Mouse (Mus musculus) spleen, postnatal 4 days (tissue): ENCODE measurements around the gene Anks1b.

Experiments used
- DNase-seq, 2 experiments: peaks; one replicate each; pipeline ENCODE4 v3.0.0; 2022; ENCODE audit warnings: low spot score in 2 of 2

Anks1b gene

DNA sequence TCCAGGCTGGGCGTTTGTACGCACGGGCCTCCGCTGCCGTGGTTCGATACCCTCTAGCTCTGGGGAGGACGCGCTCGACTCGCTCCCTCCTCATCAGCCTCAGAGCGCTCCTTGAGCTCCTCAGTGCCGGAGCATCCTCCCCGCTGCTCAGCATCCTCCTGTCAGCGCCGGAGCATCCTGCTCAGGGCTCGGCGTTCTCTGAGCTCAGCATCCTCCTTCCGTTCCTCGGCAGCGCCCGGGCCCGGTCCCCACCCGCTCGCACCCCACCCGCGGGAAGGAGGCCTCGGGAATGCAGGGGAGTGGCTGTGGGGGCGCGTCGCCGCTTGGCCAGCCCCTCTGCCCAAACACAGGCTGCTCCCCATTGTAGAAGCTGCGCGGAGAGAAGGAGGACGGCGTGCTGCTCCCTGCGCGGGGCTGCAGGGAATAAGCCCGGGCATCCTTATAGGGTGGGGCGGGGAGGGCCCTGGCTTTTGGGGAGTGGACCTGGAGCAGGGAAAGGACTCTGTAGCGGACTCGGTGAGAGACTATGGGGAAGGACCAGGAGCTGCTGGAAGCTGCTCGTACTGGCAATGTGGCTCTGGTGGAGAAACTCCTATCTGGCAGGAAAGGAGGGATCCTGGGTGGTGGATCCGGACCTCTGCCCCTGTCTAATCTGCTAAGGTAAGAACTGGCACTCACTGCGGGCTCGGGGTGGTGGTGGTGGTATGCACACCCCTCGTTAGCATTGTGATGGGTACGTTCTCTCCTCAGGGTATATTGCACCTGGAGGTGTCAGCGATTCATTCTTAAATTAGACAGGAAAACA lies at the start of gene Anks1b:
Anks1b (plus strand) TSS at position 364 of the 805 bp plus-strand sequence.
- DNase-seq, result peak in 1 of 2 experiments; percentile 61

- DNase-seq, result peak in 1 of 2 experiments; percentile 51
These were observed 49.4 kb upstream of the Anks1b start for GRCm38 (mm10) chr10:89823906-89824305.

DNA sequence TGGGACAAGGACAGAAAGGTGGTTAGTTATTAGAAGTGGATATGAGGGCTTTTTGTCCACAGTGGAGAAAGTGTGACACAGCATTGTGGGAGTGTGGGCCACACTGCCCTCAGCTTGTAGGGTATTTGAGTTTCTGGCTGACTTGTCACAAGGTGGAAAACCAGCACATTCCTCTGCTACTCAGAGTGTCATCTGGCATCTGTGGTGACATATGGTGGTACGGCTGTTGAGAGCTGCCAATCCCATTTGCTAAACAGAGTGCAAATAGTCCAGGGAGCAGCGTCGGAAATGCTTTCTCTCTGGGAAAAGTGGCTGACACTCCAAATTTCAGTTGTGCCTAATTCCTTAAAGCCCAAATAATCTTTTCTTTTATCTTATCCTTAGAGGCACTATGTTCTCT lies 46.4 kb upstream of the Anks1b start:
- DNase-seq, result no peak

DNA sequence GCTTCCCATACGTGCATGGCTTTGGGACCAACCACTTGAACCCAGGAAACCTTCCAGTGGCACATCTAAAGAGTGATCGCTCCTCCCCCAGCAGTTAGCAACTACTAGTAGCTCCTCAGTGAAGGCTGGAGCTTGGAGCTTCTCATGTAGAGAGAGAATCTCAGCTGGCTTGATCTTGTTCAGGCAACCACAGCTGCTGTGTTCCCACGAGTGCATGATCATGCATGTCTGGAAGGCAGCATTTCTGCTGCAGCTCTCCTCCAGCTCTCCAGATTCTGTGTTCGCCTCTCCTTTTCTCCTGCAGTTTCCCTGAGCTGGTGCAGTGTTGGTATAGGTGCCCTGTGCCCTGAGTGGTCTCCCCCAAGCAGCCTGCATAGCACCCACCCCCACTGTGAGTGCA lies 41.0 kb upstream of the Anks1b start:
- DNase-seq, result no peak

- no peak for DNase-seq
These were observed 40.1 kb upstream of the Anks1b start for GRCm38 (mm10) chr10:89833166-89833565.

DNA sequence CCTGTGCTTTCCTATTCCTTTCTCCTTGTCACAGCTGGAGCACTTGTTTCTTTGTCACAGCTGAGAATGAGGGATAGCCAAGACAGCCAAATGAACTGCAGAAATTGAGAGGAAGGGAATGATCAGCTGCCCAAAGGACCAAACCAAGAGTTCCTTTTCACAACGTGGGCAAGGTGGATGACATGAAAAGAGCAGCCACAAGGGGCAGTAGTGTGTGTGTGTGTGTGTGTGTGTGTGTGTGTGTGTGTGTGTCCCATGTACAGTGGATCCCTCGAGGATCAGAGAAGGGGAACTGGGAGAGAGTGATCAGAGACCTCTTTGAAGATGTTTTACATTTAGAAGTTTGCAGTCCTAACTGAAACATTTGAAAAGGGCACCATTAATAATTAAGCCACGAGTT lies 35.8 kb upstream of the Anks1b start:
- DNase-seq, result no peak

DNA sequence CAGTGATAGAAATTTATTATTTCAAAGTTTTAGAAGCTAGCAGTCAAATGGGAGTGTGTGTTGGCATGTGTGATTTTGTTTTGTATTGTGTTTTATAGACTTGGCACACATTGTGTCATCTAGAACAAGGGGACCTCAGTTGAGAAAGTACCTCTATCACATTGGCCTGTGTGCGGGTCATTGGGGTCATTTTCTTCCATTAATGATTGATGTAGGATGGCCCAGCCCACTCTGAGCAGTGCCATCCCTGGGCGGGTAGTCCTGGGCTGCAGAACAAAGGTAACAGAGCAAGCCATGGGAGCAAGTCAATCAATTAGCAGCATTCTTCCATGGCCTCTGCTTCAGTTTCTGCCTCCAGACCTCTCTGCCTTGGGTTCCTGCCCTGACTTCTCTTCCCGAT lies 34.5 kb upstream of the Anks1b start:
- no peak for DNase-seq

DNA sequence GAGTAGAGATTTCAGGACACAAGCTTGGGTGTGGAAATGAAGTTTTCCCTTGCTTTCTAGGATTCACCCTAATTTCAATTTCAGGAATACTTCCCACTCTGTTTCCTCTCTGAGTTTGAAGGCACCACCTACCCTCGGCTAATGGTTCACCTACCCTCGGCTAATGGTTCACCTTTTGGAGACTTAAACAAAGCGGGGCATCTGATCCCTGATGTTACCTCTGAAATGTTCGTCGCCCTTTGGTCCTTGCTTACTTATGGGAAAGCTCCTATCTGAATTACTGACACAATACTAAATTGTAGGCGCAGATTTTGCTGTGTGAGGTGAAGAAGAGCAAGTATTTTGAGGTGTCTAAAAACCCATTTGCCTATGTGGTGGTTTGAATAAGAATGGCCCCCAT lies 22.4 kb upstream of the Anks1b start:
- no peak for DNase-seq

DNA sequence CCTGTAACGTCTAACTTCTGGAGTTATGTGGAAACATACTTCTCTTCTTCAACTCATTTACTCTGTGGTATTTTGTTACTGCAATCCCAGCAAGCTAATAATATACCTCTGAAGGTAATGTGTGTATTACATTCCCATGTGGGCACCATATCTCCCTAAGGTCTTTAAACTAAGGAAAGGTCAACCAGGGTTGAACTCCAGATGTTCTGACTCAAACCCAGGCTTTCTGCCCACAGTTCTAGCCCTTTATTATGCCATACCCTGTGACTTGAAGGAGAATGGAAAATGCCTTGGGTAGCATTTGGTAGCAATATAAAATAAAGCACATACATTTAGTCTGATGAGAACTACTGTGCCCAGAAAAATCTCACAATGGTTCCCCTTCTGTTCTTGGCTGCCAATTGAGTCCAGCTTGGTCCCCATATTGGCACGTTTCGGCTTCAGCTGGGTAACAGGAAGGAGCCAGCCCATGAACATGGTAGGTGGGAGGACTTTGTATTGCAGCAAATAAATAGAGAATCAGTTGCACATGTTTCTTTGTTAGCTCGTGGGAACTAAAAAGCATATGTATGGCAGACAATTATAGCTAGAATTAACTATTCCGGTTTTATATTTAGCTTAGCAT lies 17.9 kb upstream of the Anks1b start:
- DNase-seq, result no peak

DNA sequence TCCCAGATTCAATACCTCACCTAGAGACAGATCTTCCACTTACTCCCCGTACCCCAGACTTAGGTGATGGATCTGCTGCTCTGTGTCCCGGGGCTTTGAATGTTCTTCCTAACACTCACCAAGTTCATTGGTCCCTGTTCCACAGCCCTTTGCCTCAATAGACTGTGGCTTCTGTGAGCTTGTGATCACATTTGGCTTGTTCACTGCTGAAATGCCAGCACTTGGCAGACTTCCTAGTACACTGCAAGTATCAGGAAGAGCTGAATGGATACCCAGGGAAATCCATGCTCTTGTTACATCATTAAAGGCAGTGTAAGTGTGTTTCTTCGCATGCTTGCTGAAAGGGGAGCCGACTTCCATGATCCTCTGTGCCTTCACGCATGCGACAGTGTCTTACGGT lies 17.0 kb upstream of the Anks1b start:
- DNase-seq, result no peak

GRCm38 (mm10) chr10:89868211-89868610 lies 5.1 kb upstream of the Anks1b start:
- no peak for DNase-seq

GRCm38 (mm10) chr10:89868836-89869235 lies 4.5 kb upstream of the Anks1b start:
- DNase-seq, result no peak

DNA sequence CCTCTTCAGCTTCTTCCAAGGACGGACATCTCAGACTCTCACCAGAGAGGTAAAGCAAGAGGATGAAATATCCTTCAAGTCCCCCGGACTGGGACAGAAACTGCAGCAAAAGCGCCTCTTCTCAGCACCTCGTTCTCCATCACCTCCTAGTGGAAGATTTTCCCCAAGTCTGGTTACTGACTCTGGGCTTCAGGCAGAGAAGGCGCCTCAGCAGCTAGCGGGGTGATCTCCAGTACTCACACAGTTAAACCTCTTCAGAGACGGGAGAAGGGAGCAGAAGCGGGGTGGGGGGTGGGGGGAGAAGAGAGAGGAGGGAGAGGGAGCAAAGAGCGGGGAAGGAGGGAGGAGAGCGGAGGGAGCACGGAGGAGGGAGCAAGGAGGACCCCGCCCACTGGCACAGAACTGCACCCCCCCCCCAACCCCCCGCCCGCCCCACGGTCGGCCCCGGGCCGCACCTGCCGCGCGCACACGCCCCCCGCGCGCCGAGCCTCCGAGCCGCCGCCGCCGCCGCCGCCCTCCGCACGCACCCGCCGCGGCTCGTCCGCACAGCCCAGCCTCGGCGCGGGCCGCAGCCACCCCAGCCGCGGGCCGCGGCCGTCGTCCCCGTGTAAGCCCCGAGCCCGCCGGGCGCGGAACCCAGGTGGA lies 686 bp upstream of the Anks1b start:
- no peak for DNase-seq

GRCm38 (mm10) chr10:89874036-89874435 lies 727 bp downstream of the Anks1b start:
- no peak for DNase-seq

DNA sequence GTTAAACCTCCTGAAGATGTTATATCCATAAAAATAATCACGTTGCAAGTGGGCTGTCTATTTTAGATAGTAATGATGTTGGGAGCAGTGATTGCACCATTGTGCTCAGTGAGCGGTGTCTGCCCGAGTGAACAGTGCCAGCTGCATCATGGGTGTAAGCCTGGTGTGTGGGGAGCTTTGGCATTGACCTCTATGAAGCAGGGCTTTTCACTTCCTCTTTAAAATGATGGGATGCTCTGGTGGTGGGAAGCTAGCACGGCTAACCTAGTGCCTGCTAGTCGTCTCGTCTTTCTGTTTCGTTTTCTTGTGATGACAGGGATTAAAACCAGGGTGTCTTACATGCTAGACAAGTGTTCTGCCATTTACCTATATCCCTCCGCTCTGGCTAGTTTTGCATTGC lies 10.3 kb downstream of the Anks1b start:
- DNase-seq, result no peak

DNA sequence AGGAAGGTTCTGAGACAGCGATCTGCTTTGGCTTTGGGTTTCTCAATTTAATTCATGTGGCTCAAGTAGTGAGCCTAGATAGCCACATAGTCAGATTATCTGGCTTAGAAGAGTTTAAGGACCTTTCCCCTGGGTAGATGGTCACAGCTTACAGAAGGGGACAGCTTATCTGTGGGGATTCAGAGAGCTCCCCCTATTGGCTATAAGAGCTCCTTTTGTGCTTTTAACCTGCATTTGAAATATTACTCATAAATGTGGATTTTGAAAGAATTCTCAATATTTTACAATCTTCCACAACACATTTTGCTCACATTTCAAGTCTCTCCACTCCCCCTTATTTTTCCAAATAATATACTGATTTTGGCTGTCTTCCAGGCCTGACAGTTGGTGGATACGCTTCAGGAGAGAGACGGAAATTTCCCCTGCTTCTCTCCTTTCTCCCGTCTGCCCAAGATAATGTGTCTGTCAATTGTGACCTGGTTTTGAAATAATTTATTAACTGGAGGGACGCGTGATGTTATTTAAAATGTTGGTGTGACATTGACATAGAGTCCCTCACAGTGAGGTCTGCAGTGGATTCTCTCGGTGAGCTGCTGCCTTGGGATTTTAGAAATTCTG lies 29.5 kb downstream of the Anks1b start:
- no peak for DNase-seq

DNA sequence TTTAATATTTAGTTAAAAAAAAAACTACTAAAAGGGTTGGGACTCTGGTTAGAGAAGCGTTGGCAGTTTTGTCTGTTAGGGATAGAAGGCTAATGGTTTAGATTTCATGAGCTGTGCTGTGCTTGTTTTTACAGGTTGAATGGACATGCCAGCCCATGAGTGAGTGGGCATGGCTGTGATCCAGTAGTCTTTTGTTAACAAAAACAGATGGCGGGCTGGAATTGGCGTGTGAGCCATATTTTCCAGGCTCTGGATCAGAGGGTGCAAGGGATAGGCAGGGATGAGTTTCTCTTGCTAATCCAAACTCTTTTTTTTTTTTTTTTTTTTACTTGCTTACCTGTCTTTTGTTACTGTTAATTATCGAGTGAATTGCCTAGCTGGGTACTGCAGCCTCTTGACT lies 38.6 kb downstream of the Anks1b start:
- no peak for DNase-seq

DNA sequence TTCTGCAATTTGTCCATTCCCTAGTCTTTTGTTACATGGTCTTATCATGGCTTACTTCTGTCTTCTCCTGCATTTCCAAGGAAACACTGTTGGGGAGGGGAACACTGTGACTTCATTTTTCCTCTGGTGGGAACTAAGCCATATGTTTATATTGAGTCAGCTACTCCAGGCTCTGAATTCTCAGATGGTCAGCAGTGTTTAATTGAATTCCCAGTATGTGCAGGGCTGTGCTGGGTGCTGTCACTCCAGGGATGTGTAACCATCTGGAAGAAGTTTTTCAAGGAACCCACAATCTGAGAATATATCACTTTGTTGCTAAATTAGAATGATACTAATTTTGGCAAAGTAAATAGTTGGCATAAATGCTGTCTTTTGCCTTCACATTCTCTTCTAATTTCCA lies 39.9 kb downstream of the Anks1b start:
- DNase-seq, result no peak

GRCm38 (mm10) chr10:89917141-89917540 lies 43.8 kb downstream of the Anks1b start:
- DNase-seq, result no peak

- no peak for DNase-seq
These were observed 48.7 kb downstream of the Anks1b start for GRCm38 (mm10) chr10:89921965-89922364.

DNA sequence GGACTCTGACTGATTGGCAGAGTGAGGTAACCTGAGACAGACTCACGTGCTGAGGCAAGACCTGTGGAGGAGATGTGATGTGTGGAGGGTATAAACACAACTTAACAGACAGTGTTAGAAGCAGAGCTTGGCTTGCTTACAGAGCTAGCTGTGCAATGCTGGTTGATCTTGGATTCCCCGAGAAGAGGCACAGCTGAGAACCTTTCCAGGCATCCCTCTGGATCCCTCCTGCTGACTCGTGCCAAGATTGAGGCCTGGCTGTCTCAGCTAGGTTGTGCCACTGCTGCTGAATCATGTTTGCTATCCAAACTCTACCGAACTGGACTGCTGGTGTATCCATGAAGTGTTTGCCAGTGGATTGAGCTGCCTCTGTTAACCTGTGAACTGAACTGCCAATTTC lies 68.9 kb downstream of the Anks1b start:
- no peak for DNase-seq

DNA sequence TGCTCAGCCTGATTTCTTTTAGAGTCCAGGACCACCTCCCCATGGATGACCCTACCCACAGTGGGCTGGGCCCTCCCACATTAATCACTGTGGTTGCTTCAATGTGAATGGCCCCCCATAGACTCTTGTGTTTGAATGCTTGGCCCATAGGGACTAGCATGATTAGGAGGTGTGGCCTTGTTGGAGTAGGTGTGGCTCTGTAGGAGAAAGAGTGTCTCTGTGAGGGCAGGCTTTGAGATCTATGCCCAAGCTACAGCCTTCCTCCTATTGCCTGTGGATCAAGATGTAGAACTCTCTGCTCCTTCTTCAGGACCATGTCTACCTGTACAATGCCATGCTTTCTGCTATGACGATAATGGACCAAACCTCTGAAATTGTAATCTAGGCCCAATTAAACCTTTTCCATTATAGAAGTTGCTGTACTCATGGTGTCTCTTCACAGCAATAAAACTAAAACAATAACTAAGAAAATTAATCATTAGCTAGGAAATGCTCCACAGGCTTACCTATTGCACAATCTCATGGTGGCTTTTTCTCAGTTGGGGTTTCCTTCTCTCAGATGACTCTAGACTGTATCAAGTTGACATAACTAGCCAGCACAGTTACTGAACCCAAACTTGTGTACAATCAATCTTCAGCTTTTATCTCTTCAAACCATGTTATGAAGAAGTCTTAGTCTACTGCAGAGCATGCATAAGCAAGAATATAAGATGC lies 73.5 kb downstream of the Anks1b start:
- no peak for DNase-seq
